14 mouse cellular contexts compared by ENCODE assay signal in the genomic region with DNA sequence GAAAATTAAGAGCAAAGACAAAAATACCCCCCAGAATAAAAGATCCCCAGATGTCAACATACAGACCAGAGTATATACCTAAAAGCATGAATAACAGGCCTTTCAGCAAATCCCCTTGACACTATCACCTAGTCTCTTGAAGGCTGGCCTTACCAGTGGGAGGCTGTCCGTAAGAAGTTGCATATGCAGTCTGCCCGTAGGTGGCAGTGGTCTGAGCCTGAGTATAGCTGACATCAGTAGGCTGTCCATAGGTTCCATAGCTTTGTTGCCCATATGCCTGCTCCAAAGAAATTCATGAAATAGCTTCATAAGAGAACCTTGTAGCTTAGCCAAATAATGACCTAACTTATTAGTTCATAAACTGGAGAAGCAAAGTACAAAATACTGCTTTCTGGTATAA. TPM values are rescaled to one million over a fixed set of nuclear protein-coding genes. Genes with fewer than 3 reads are reported as not detected.
DNase-seq lines count a peak whose midpoint lies in the region; ATAC-seq and TF ChIP-seq lines count a peak whose summit lies in the region.
"Had no signal": no experiment of that assay in that cellular context is flagged by ENCODE, and none has a peak within 500 bp of the region (broad histone marks: within the 10 kb centered on the region; RNA-seq: fewer than 3 reads in every experiment).

No protein-coding gene starts in this region.

- TF ChIP-seq POLR2A in limb, embryonic 14.5 days (IDR thresholded peaks at IDR 0.05; ENCODE audit: borderline replicate concordance, extremely low read depth, insufficient read depth, insufficient read length) = no peak
- no peak for TF ChIP-seq POLR2A in bone marrow, adult 2 months (IDR thresholded peaks at IDR 0.05; ENCODE audit: borderline replicate concordance, control insufficient read depth, low read depth, low read length)

- no peak overlapping the region for H3K4me2 ChIP-seq in limb, embryonic 14.5 days (replicated peaks; ENCODE audit: low read depth, low read length, severe bottlenecking)
- H3K4me2 ChIP-seq: forebrain, embryonic 12.5 days; heart, embryonic 11.5 days; stomach, embryonic 15.5 days had no signal

- no peaks in the 10 kb centered on the region for H3K9me3 ChIP-seq in limb, embryonic 14.5 days (ENCODE audit: control insufficient read depth, low read length)
- no peaks in the 10 kb centered on the region for H3K9me3 ChIP-seq in limb, embryonic 10.5 days (replicated peaks)
- H3K9me3 ChIP-seq: forebrain, embryonic 12.5 days; stomach, embryonic 15.5 days had no signal

- peak; percentile 27; the same call in 1 of the 2 replicates for TF ChIP-seq CTCF in bone marrow, adult 2 months (IDR thresholded peaks at IDR 0.05; ENCODE audit: control insufficient read depth, insufficient read depth, low read length)

- DNase-seq in embryo, embryonic 10 days (ENCODE audit: low spot score) = peak; percentile 42
- no peak for DNase-seq in embryo, embryonic 9.5 days (ENCODE audit: extremely low spot score)
- DNase-seq in limb, embryonic 14.5 days (ENCODE audit: low spot score) = peak; percentile 18
- DNase-seq in limb, embryonic 10.5 days (ENCODE audit: low spot score) = no peak
- DNase-seq in thymus, adult 18-20 months = no peak
- DNase-seq: cerebellum, adult 9-10 months; kidney, adult 18-20 months had no signal

- 50% methylated on average over 2 of the region's 2 CpGs for WGBS in limb, embryonic 14.5 days
- WGBS in limb, embryonic 10.5 days = 72% methylated on average over 2 of the region's 2 CpGs
- WGBS in bone marrow, adult 2 months = 47% methylated on average over 2 of the region's 2 CpGs

- no peak overlapping the region for H3K9ac ChIP-seq in limb, embryonic 14.5 days (ENCODE audit: low read depth, low read length, severe bottlenecking)
- H3K9ac ChIP-seq: forebrain, embryonic 12.5 days; stomach, embryonic 15.5 days had no signal

- H3K27me3 ChIP-seq in limb, embryonic 14.5 days (ENCODE audit: control insufficient read depth, insufficient read depth, low read length) = no peaks in the 10 kb centered on the region
- no peaks in the 10 kb centered on the region for H3K27me3 ChIP-seq in limb, embryonic 10.5 days (ENCODE audit: low read depth, poor library complexity, severe bottlenecking)
- H3K27me3 ChIP-seq: forebrain, embryonic 12.5 days; stomach, embryonic 15.5 days had no signal

- peaks cover 7% of the 10 kb centered on the region for H3K4me1 ChIP-seq in limb, embryonic 14.5 days (ENCODE audit: control insufficient read depth, insufficient read depth, low read length)
- peaks cover 4% of the 10 kb centered on the region; the same call in 1 of the 2 replicates for H3K4me1 ChIP-seq in limb, embryonic 10.5 days
- no peaks in the 10 kb centered on the region; the same call in 1 of the 2 replicates for H3K4me1 ChIP-seq in bone marrow, adult 2 months (ENCODE audit: control insufficient read depth, insufficient read depth, low read length)

- no peak for ATAC-seq in limb, embryonic 14.5 days (ENCODE audit: low FRiP score, low read depth)
- peak; percentile 80 for ATAC-seq in megakaryocyte progenitor cell, adult 5-6 weeks (replicated peaks; ENCODE audit: poor library complexity)
- no peak for ATAC-seq in erythroid progenitor cell, adult 5-6 weeks (replicated peaks; ENCODE audit: low FRiP score, poor library complexity, severe bottlenecking)
- ATAC-seq: midbrain, embryonic 16.5 days had no signal

- no peak overlapping the region for H3K4me3 ChIP-seq in limb, embryonic 14.5 days (replicated peaks; ENCODE audit: low read length)
- H3K4me3 ChIP-seq in limb, embryonic 10.5 days = no peak overlapping the region
- H3K4me3 ChIP-seq in bone marrow, adult 2 months (replicated peaks; ENCODE audit: control insufficient read depth, low read depth, low read length) = no peak overlapping the region
- H3K4me3 ChIP-seq: forebrain, embryonic 12.5 days; stomach, embryonic 15.5 days had no signal

- H3K36me3 ChIP-seq in limb, embryonic 14.5 days (ENCODE audit: control insufficient read depth, insufficient read depth, low read length) = peaks cover 61% of the 10 kb centered on the region
- peaks cover 97% of the 10 kb centered on the region for H3K36me3 ChIP-seq in limb, embryonic 10.5 days

- H3K27ac ChIP-seq in limb, embryonic 14.5 days (replicated peaks; ENCODE audit: low read depth, low read length) = no peak overlapping the region
- no peak overlapping the region for H3K27ac ChIP-seq in limb, embryonic 10.5 days
- no peak overlapping the region for H3K27ac ChIP-seq in bone marrow, adult 2 months (ENCODE audit: control insufficient read depth, insufficient read depth, low read depth, low read length, poor library complexity)
- H3K27ac ChIP-seq: forebrain, embryonic 12.5 days; stomach, embryonic 15.5 days had no signal

RNA-seq across cellular contexts. Expression of gene Rhbdd3, which starts 7.0 kb away (rescaled TPM):
- polyA plus RNA-seq in limb, embryonic 14.5 days (2012; rRNA removed) = 48.1 and 63.9 TPM in 2 replicates
- polyA plus RNA-seq in limb, embryonic 14.5 days (2014; fragmentation: Nextera tagmentation; extraction: Ambion mirVana) = 24.6 and 27.4 TPM in 2 replicates
- 29.0 and 31.6 TPM in 2 replicates for polyA plus RNA-seq in limb, embryonic 10.5 days (2016; fragmentation: Nextera tagmentation; extraction: Ambion mirVana)
- 13.8 and 14.7 TPM in 2 replicates for polyA plus RNA-seq in bone marrow, adult 2 months (2011; ENCODE audit: insufficient read depth, insufficient read length, low replicate concordance, missing spikeins)
- total RNA-seq in megakaryocyte progenitor cell, adult 5-6 weeks (2015) = 8.5 and 10.2 TPM in 2 replicates
- total RNA-seq in megakaryocyte progenitor cell, adult 5-6 weeks (2017) = 22.2 and 33.8 TPM in 2 replicates
- total RNA-seq in erythroid progenitor cell, adult 5-6 weeks (2015; ENCODE audit: low replicate concordance) = 2.2 and 23.5 TPM in 2 replicates
- total RNA-seq in erythroid progenitor cell, adult 5-6 weeks (2017; ENCODE audit: low replicate concordance) = 3.6 and 4.6 TPM in 2 replicates

RNA-seq across cellular contexts. Expression of gene Ewsr1, which starts 7.4 kb away (rescaled TPM):
- polyA plus RNA-seq in limb, embryonic 14.5 days (2012; rRNA removed) = 828 and 880 TPM in 2 replicates
- polyA plus RNA-seq in limb, embryonic 14.5 days (2014; fragmentation: Nextera tagmentation; extraction: Ambion mirVana) = 357 and 409 TPM in 2 replicates
- 893 and 996 TPM in 2 replicates for polyA plus RNA-seq in limb, embryonic 10.5 days (2016; fragmentation: Nextera tagmentation; extraction: Ambion mirVana)
- polyA plus RNA-seq in bone marrow, adult 2 months (2011; ENCODE audit: insufficient read depth, insufficient read length, low replicate concordance, missing spikeins) = 342 and 464 TPM in 2 replicates
- 183 and 217 TPM in 2 replicates for total RNA-seq in megakaryocyte progenitor cell, adult 5-6 weeks (2015)
- 513 and 628 TPM in 2 replicates for total RNA-seq in megakaryocyte progenitor cell, adult 5-6 weeks (2017)
- total RNA-seq in erythroid progenitor cell, adult 5-6 weeks (2015; ENCODE audit: low replicate concordance) = 242 and 276 TPM in 2 replicates
- total RNA-seq in erythroid progenitor cell, adult 5-6 weeks (2017; ENCODE audit: low replicate concordance) = 439 and 531 TPM in 2 replicates

RNA-seq across cellular contexts. Expression of gene Gas2l1, which starts 26.6 kb away (rescaled TPM):
- 41.4 and 54.1 TPM in 2 replicates for polyA plus RNA-seq in limb, embryonic 14.5 days (2012; rRNA removed)
- 38.0 and 43.9 TPM in 2 replicates for polyA plus RNA-seq in limb, embryonic 14.5 days (2014; fragmentation: Nextera tagmentation; extraction: Ambion mirVana)
- polyA plus RNA-seq in limb, embryonic 10.5 days (2016; fragmentation: Nextera tagmentation; extraction: Ambion mirVana) = 27.5 and 34.4 TPM in 2 replicates
- 40.2 and 78.2 TPM in 2 replicates for polyA plus RNA-seq in bone marrow, adult 2 months (2011; ENCODE audit: insufficient read depth, insufficient read length, low replicate concordance, missing spikeins)
- total RNA-seq in megakaryocyte progenitor cell, adult 5-6 weeks (2015) = 0.22 and 0.46 TPM in 2 replicates
- 0.58 TPM in 1 of 2 replicates, not detected in the other for total RNA-seq in megakaryocyte progenitor cell, adult 5-6 weeks (2017)
- 0.42 and 2.2 TPM in 2 replicates for total RNA-seq in erythroid progenitor cell, adult 5-6 weeks (2015; ENCODE audit: low replicate concordance)
- total RNA-seq in erythroid progenitor cell, adult 5-6 weeks (2017; ENCODE audit: low replicate concordance) = 1.7 TPM in 1 of 2 replicates, not detected in the other

RNA-seq across cellular contexts. Expression of gene Rasl10a, which starts 33.8 kb away (rescaled TPM):
- 8.6 and 11.2 TPM in 2 replicates for polyA plus RNA-seq in limb, embryonic 14.5 days (2012; rRNA removed)
- 5.9 and 6.6 TPM in 2 replicates for polyA plus RNA-seq in limb, embryonic 14.5 days (2014; fragmentation: Nextera tagmentation; extraction: Ambion mirVana)
- 0.34 and 0.51 TPM in 2 replicates for polyA plus RNA-seq in limb, embryonic 10.5 days (2016; fragmentation: Nextera tagmentation; extraction: Ambion mirVana)
- polyA plus RNA-seq in bone marrow, adult 2 months (2011; ENCODE audit: insufficient read depth, insufficient read length, low replicate concordance, missing spikeins) = 6.6 TPM in 1 of 2 replicates, not detected in the other
- not detected in 2 replicates for total RNA-seq in megakaryocyte progenitor cell, adult 5-6 weeks (2015)
- total RNA-seq in megakaryocyte progenitor cell, adult 5-6 weeks (2017) = not detected in 2 replicates
- not detected in 2 replicates for total RNA-seq in erythroid progenitor cell, adult 5-6 weeks (2015; ENCODE audit: low replicate concordance)
- total RNA-seq in erythroid progenitor cell, adult 5-6 weeks (2017; ENCODE audit: low replicate concordance) = 1.5 TPM in 1 of 2 replicates, not detected in the other

Comparison
In these comparisons a context has a peak if more than half of its experiments do, and no peak if none do; other contexts are left out.
1. DNase-seq: peak in embryo, embryonic 10 days (single experiment) and limb, embryonic 14.5 days (single experiment); none in embryo, embryonic 9.5 days (single experiment), limb, embryonic 10.5 days (single experiment) and thymus, adult 18-20 months (0 of 2).